Mouse (Mus musculus) layer of hippocampus, adult 2 months (tissue): ENCODE measurements at regions not wholly inside any gene's neighbourhood (a gene's known extent, or its start where the extent isn't known, plus 50 kb on each side); places are given as distances from the start of the nearest gene placed in this dataset.
A peak's percentile ranks its signal among the peaks of the same experiment; 100 is the strongest.

ENCODE experiments used
- DNase-seq, 2 experiments: peaks; one replicate each; pipeline ENCODE4 v3.0.0; 2022; ENCODE audit warnings: low spot score in 2 of 2
- H3K27ac ChIP-seq: fragments of 200-600 bp; 2 replicates; pipeline ENCODE4 v1.8.1; 2022
- H3K4me3 ChIP-seq: fragments of 200-600 bp; 2 replicates; pipeline ENCODE4 v1.8.1; 2022; ENCODE audit warnings: mild to moderate bottlenecking
- CTCF ChIP-seq: fragments of 200-600 bp; conservative IDR thresholded peaks from 2 replicates; pipeline ENCODE4 v1.8.1; 2022; ENCODE audit warnings: antibody characterized with exemption, mild to moderate bottlenecking, moderate library complexity

GRCm38 (mm10) chrX:40174058-40174457 lies 310.7 kb upstream of the Cypt14 start:
- no peak for TF ChIP-seq CTCF
- DNase-seq, result no peak
- Histone ChIP-seq H3K4me3 (no peak overlapping the region), H3K27ac (no peak overlapping the region)

- Histone ChIP-seq H3K4me3 (no peak overlapping the region), H3K27ac (no peak overlapping the region)
- no peak for TF ChIP-seq CTCF
- peak in 1 of 2 experiments; percentile 14 for DNase-seq
These were observed 267.0 kb upstream of the Cypt14 start for GRCm38 (mm10) chrX:40130382-40130781.
